Mouse (Mus musculus) liver, postnatal 0 days (tissue): ENCODE measurements around the gene Usp5. TPM values are rescaled to one million over a fixed set of nuclear protein-coding genes. Genes with fewer than 3 reads are reported as not detected.
"Not testable (repeated sequence)": the region's sequence is repeated elsewhere in the genome, so short reads cannot be mapped to it uniquely, and the experiment has no call there.

Experiments
- ATAC-seq: fragments of 200-750 bp; cut with Nextera tagmentation; 2 replicates; pipeline ENCODE4 v1.8.0; 2017; ENCODE audit warnings: mild to moderate bottlenecking, moderate library complexity
- DNase-seq: peaks from one replicate; pipeline ENCODE4 v3.0.0-alpha.2; 2016
- H3K27ac ChIP-seq: fragments of 300-500 bp; sonication (generic); 2 replicates; pipeline ENCODE4 v1.5.1; 2014; ENCODE audit warnings: antibody characterized with exemption, moderate library complexity, mild to moderate bottlenecking, low read depth
- H3K27me3 ChIP-seq: fragments of 300-500 bp; sonication (generic); 2 replicates; pipeline ENCODE4 v1.6.1; 2014; ENCODE audit warnings: low read length, control low read depth, mixed read lengths; ENCODE audit not compliant: insufficient read depth
- H3K36me3 ChIP-seq: fragments of 300-500 bp; sonication (generic); replicated peaks from 2 replicates; pipeline ENCODE4 v1.6.1; 2014; ENCODE audit warnings: mild to moderate bottlenecking, control low read depth, low read length, moderate library complexity, mixed read lengths; ENCODE audit not compliant: insufficient read depth
- H3K4me1 ChIP-seq: fragments of 300-500 bp; sonication (generic); 2 replicates; pipeline ENCODE4 v1.6.1; 2014; ENCODE audit warnings: antibody characterized with exemption, mild to moderate bottlenecking, control low read depth; ENCODE audit not compliant: insufficient read depth
- H3K4me2 ChIP-seq: fragments of 300-500 bp; sonication (generic); 2 replicates; pipeline ENCODE4 v1.6.1; 2014; ENCODE audit warnings: low read depth, mild to moderate bottlenecking, low read length, moderate library complexity, mixed read lengths
- H3K4me3 ChIP-seq: fragments of 300-500 bp; sonication (generic); 2 replicates; pipeline ENCODE4 v1.5.1; 2014; ENCODE audit warnings: low read depth, low read length
- H3K9ac ChIP-seq: fragments of 300-500 bp; sonication (generic); replicated peaks from 2 replicates; pipeline ENCODE4 v1.6.1; 2014; ENCODE audit warnings: mild to moderate bottlenecking, moderate library complexity
- H3K9me3 ChIP-seq: fragments of 300-500 bp; sonication (generic); 2 replicates; pipeline ENCODE4 v1.6.1; 2016; ENCODE audit warnings: mild to moderate bottlenecking, control low read depth, low read length, mixed read lengths
- CTCF ChIP-seq: sonication (generic); IDR thresholded peaks from 2 replicates; pipeline ENCODE4 v1.5.1; 2016; ENCODE audit warnings: antibody characterized with exemption, low read depth
- EP300 ChIP-seq: IDR thresholded peaks from 2 replicates; pipeline ENCODE4 v1.6.1; 2016; ENCODE audit warnings: antibody characterized with exemption, low read depth, mild to moderate bottlenecking
- WGBS: fragments of 180-500 bp; shearing (Covaris S2); extraction: QIAGEN DNeasy Blood & Tissue Kit; methylation state at CpG from one replicate; pipeline ENCODE4 v1.1.7; 2014; ENCODE audit not compliant: insufficient replicate concordance; 5-methylcytosine and 5-hydroxymethylcytosine counted together
- polyA plus RNA-seq: library from polyadenylated mRNA; unstranded; fragments of >200 nt; fragmentation: Nextera tagmentation; extraction: Ambion mirVana; gene quantifications from 2 replicates; pipeline ENCODE4 v1.2.1, GENCODE M21; 2015

Usp5 gene
- polyA plus RNA-seq, 1 experiment from 2014 or later: 36.6 TPM

DNA sequence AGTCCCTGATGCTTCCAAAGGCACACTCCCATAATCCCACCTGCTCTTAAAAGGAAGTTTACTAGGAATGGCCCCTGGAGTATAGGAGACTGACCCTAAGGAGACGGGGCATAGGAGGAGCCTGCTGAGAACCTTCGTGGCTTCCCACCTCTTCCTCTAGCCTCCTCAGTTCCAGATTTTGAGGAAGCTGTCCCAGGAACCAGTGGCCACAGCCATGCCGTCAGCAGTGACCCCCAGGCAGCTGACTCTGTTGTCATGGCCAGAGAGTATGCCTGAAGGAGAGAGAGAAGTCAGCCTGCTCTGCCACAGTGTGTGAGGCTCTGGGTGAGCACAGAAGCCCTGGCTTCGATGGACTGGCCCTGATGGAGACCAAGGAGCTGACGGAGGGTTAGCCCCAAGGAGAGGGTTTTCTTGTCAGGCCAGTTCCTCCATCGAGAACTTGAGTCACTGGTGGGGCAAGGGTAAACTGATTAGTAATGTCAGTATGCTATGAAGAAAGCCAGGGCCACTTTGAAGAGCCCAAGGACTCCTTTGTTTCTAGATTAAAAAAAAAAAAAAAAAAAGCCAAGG is 5.3 kb upstream of the Usp5 start:
- no peak for DNase-seq
- ATAC-seq: no peak
- Histone ChIP-seq H3K9ac (no peak overlapping the region), H3K9me3 (no peaks in the 10 kb centered on the region), H3K27me3 (no peaks in the 10 kb centered on the region), H3K4me2 (no peak overlapping the region), H3K36me3 (peaks cover 31% of the 10 kb centered on the region), H3K4me1 (peaks cover 5% of the 10 kb centered on the region), H3K27ac (no peak overlapping the region), H3K4me3 (no peak overlapping the region)
- WGBS: 78% methylated on average over 6 of the region's 6 CpGs
- no peak for TF ChIP-seq EP300
- TF ChIP-seq CTCF: no peak

DNA sequence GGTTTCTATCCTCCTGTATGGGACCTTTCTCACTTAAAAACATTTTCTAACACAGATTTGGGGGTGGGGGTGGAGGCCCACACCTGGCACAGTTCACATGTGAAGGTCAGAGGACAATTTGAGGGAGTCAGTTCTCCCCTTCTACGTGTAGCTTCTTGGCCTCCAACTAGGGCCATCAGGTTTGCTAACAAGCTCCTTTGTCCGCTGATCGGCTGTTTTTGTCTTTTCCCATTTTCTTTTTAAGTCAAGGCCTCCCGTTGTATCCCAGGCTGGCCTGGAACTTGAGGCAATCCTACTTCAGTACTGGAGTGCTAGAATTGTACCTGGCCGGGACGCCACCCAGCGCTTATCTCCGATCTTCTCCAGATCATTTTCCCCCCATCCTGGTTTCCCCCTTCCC is 2.4 kb upstream of the Usp5 start:
- no peak for DNase-seq
- 90% methylated on average over 8 of the region's 8 CpGs for WGBS
- ATAC-seq: no peak
- H3K36me3 ChIP-seq: peaks cover 31% of the 10 kb centered on the region
- H3K27me3 ChIP-seq: no peaks in the 10 kb centered on the region
- H3K9me3 ChIP-seq: no peaks in the 10 kb centered on the region
- TF ChIP-seq CTCF (no peak), EP300 (no peak)
- H3K4me2 ChIP-seq: peak overlapping the region; percentile 92
- peak overlapping the region; percentile 94 for H3K4me3 ChIP-seq
- peak overlapping the region; percentile 8; the same call in 1 of the 2 replicates for H3K9ac ChIP-seq
- peaks cover 12% of the 10 kb centered on the region for H3K4me1 ChIP-seq
- H3K27ac ChIP-seq: no peak overlapping the region

- not testable (repeated sequence) for ATAC-seq, H3K27me3 ChIP-seq, DNase-seq, H3K27ac ChIP-seq, H3K9me3 ChIP-seq
- Histone ChIP-seq H3K4me3 (peak overlapping the region; percentile 94), H3K36me3 (peaks cover 32% of the 10 kb centered on the region), H3K4me1 (peaks cover 12% of the 10 kb centered on the region), H3K4me2 (peak overlapping the region; percentile 92), H3K9ac (peak overlapping the region; percentile 8; the same call in 1 of the 2 replicates)
- WGBS: 92% methylated on average over 4 of the region's 4 CpGs
Observed at GRCm38 (mm10) chr6:124831199-124831598, 1.9 kb upstream of the Usp5 start.

DNA sequence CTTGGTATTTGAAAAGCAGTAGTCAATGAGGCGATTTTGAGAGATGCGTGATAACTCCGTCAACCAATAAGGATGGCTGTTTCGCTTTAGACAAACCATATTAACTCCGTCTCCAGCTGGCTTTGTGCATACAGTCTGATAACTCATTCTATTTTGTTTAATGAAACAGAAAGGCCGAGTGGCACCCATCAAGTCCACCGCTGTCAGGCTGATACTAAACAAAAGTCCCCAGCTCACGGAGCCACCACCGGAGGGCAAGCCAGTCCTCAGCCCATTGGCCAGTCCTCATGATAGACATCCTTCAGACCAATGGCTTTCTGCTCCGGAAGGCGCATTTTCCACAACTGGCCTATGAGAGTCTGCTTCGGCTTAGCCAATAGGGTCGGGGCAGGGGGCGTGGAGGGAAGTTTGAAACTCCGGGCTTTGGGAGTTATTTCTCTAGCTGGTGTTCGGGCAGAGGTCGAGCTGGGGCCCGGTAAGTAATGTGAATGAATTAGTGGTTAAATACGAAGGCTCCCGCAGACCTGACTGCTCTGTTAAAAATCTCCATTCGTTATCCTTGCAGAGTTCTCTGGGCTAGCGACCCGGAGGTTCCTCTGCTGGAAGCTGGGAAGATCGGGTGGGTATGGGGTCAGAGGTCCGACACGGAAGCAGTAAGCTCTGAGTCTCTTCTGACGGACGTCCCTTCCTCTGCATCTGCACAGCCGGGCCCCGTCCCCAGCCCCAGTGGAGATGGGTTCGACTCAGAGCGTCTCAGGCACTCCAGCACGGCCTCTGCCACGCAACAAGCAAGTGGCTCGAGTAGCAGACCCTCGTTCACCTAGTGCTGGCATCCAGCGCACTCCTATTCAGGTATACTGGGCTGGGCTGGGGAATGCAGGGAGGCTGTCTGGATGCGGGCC is 766 bp upstream of the Usp5 start:
- TF ChIP-seq EP300: peak; percentile 60
- TF ChIP-seq CTCF: peak; percentile 25; the same call in 1 of the 2 replicates
- peak; percentile 92 for DNase-seq

GRCm38 (mm10) chr6:124828101-124828592 is 1.1 kb downstream of the Usp5 start:
- Histone ChIP-seq H3K36me3 (peaks cover 40% of the 10 kb centered on the region), H3K4me3 (peak overlapping the region; percentile 94), H3K4me1 (peaks cover 12% of the 10 kb centered on the region), H3K27ac (peak overlapping the region; percentile 55), H3K9me3 (no peaks in the 10 kb centered on the region), H3K4me2 (peak overlapping the region; percentile 89), H3K9ac (peak overlapping the region; percentile 66), H3K27me3 (no peaks in the 10 kb centered on the region)
- WGBS: 21% methylated on average over 10 of the region's 10 CpGs
- DNase-seq (peak; percentile 54), ATAC-seq (no peak)
- TF ChIP-seq EP300: no peak
- TF ChIP-seq CTCF: no peak

More for the DNA sequence above, 766 bp upstream of the Usp5 start:
- ATAC-seq: peak; percentile 76
- Histone ChIP-seq H3K27me3 (no peaks in the 10 kb centered on the region), H3K4me1 (peaks cover 12% of the 10 kb centered on the region), H3K36me3 (peaks cover 37% of the 10 kb centered on the region), H3K9ac (peak overlapping the region; percentile 97), H3K27ac (peak overlapping the region; percentile 82), H3K9me3 (no peaks in the 10 kb centered on the region), H3K4me2 (peak overlapping the region; percentile 92), H3K4me3 (peak overlapping the region; percentile 94)
- WGBS: under 1% methylated on average over 38 of the region's 38 CpGs

GRCm38 (mm10) chr6:124822049-124822448 is 7.2 kb downstream of the Usp5 start:
- H3K36me3 ChIP-seq: peaks cover 78% of the 10 kb centered on the region
- no peak overlapping the region for H3K4me2 ChIP-seq
- no peak for ATAC-seq
- TF ChIP-seq CTCF (no peak), EP300 (no peak)
- no peak overlapping the region for H3K4me3 ChIP-seq
- no peak for DNase-seq
- H3K9ac ChIP-seq: no peak overlapping the region
- no peak overlapping the region for H3K27ac ChIP-seq
- no peaks in the 10 kb centered on the region for H3K9me3 ChIP-seq
- H3K4me1 ChIP-seq: no peaks in the 10 kb centered on the region; the same call in 1 of the 2 replicates
- over 99% methylated on average over 4 of the region's 4 CpGs for WGBS
- H3K27me3 ChIP-seq: no peaks in the 10 kb centered on the region
